Mouse (Mus musculus): Measurements from ENCODE around the gene Nt5dc1. TPM values are rescaled to one million over a fixed set of nuclear protein-coding genes. Genes with fewer than 3 reads are reported as not detected.

Gene Nt5dc1
- polyA plus RNA-seq (2014; fragmentation: Illumina TruSeq; extraction: RNeasy Lipid Tissue Mini Kit (QIAGEN cat#74804); ENCODE audit: insufficient read depth, low read depth, low replicate concordance) = 9.6 TPM

GRCm38 (mm10) chr10:34418204-34418756 is at the start of gene Nt5dc1:
Gene Nt5dc1 (minus strand): TSS chr10:34418552.

DNA sequence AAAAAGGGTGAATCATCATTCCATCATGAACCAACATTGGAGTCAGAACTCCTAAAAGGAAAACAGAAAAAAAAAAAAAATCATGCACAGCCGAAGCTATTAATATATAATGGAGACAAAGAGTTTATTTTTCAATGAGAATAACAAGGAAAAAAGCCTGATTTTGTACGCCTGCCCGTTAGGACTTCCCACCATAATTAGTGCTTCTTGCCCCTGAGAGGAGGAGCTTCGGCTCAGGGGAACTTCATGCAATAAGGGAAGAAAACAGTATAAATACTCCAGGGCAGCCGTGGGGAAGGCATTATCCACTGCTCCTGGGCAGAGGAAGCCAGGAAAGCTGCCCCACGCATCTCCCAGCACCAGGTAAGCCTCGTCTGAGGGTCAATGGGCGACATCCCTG is 28.7 kb downstream of the Nt5dc1 start, which contains the start of gene Col10a1:
TSS of gene Col10a1 (plus strand) at position 301 of the 400 bp plus-strand sequence.

GRCm38 (mm10) chr10:34297299-34297979 is 120.9 kb downstream of the Nt5dc1 start, which contains the start of gene Tspyl4:
Gene Tspyl4 (plus strand): TSS chr10:34297442.

GRCm38 (mm10) chr10:34281962-34282388 is 136.4 kb downstream of the Nt5dc1 start, which contains the start of gene Tspyl1:
Gene Tspyl1 (plus strand): TSS chr10:34282190.

Other genes starting within 250 kb of the Nt5dc1 start
- gene Dse, start 210.8 kb downstream of the Nt5dc1 start, polyA plus RNA-seq (2014; fragmentation: Illumina TruSeq; extraction: RNeasy Lipid Tissue Mini Kit (QIAGEN cat#74804); ENCODE audit: insufficient read depth, low read depth, low replicate concordance) = 8.7 TPM
- 34.0 TPM for gene Tspyl1, start 136.4 kb downstream of the Nt5dc1 start, polyA plus RNA-seq (2014; fragmentation: Illumina TruSeq; extraction: RNeasy Lipid Tissue Mini Kit (QIAGEN cat#74804); ENCODE audit: insufficient read depth, low read depth, low replicate concordance)
- 21.4 TPM for gene Tspyl4, start 121.1 kb downstream of the Nt5dc1 start, polyA plus RNA-seq (2014; fragmentation: Illumina TruSeq; extraction: RNeasy Lipid Tissue Mini Kit (QIAGEN cat#74804); ENCODE audit: insufficient read depth, low read depth, low replicate concordance)
- gene Col10a1, start 28.6 kb downstream of the Nt5dc1 start, polyA plus RNA-seq (2014; fragmentation: Illumina TruSeq; extraction: RNeasy Lipid Tissue Mini Kit (QIAGEN cat#74804); ENCODE audit: insufficient read depth, low read depth, low replicate concordance) = not detected
- gene Frk, start 64.8 kb upstream of the Nt5dc1 start, polyA plus RNA-seq (2014; fragmentation: Illumina TruSeq; extraction: RNeasy Lipid Tissue Mini Kit (QIAGEN cat#74804); ENCODE audit: insufficient read depth, low read depth, low replicate concordance) = 2.1 TPM

All from lung, adult 10 weeks (tissue).